Mouse (Mus musculus) forebrain, embryonic 16.5 days (tissue): Measurements from ENCODE around the gene Fam216a. TPM values are rescaled to one million over a fixed set of nuclear protein-coding genes. Genes with fewer than 3 reads are reported as not detected.

ENCODE experiments used
- ATAC-seq: fragments of 200-750 bp; cut with Nextera tagmentation; 2 replicates; pipeline ENCODE4 v1.8.0; 2017; ENCODE audit warnings: mild to moderate bottlenecking, moderate library complexity
- H3K27ac ChIP-seq: fragments of 300-500 bp; sonication (generic); 2 replicates; pipeline ENCODE4 v1.5.1; 2014; ENCODE audit warnings: low read length, control low read depth
- H3K27me3 ChIP-seq: fragments of 300-500 bp; sonication (generic); replicated peaks from 2 replicates; pipeline ENCODE4 v1.6.1; 2014; ENCODE audit warnings: low read length; ENCODE audit not compliant: control insufficient read depth, insufficient read depth
- H3K36me3 ChIP-seq: fragments of 300-500 bp; sonication (generic); 2 replicates; pipeline ENCODE4 v1.6.1; 2014; ENCODE audit not compliant: control insufficient read depth, insufficient read depth
- H3K4me1 ChIP-seq: fragments of 300-500 bp; sonication (generic); replicated peaks from 2 replicates; pipeline ENCODE4 v1.6.1; 2014; ENCODE audit warnings: low read length; ENCODE audit not compliant: control insufficient read depth, insufficient read depth
- H3K4me2 ChIP-seq: fragments of 300-500 bp; sonication (generic); 2 replicates; pipeline ENCODE4 v1.6.1; 2014; ENCODE audit warnings: mild to moderate bottlenecking, low read length, control low read depth
- H3K4me3 ChIP-seq: fragments of 300-500 bp; sonication (generic); replicated peaks from 2 replicates; pipeline ENCODE4 v1.5.1; 2014; ENCODE audit warnings: mild to moderate bottlenecking, low read length, control low read depth
- H3K9ac ChIP-seq: fragments of 300-500 bp; sonication (generic); replicated peaks from 2 replicates; pipeline ENCODE4 v1.6.1; 2014; ENCODE audit warnings: low read depth, low read length, control low read depth
- H3K9me3 ChIP-seq: fragments of 300-500 bp; sonication (generic); 2 replicates; pipeline ENCODE4 v1.6.1; 2016; ENCODE audit warnings: low read length; ENCODE audit not compliant: control insufficient read depth
- WGBS: fragments of 180-500 bp; shearing (Covaris S2); extraction: QIAGEN DNeasy Blood & Tissue Kit; methylation state at CpG from one replicate; pipeline ENCODE4 v1.1.7; 2014; 5-methylcytosine and 5-hydroxymethylcytosine counted together
- polyA plus RNA-seq: library from polyadenylated mRNA; unstranded; fragments of >200 nt; fragmentation: Nextera tagmentation; extraction: Ambion mirVana; gene quantifications from 2 replicates; pipeline ENCODE4 v1.2.1, GENCODE M21; 2015

Gene Fam216a
- polyA plus RNA-seq, 1 experiment from 2014 or later, result 122 TPM

- H3K36me3 ChIP-seq, result peaks cover 36% of the 10 kb centered on the region
- H3K27me3 ChIP-seq, result no peaks in the 10 kb centered on the region
- no peak overlapping the region for H3K4me2 ChIP-seq
- no peak overlapping the region for H3K27ac ChIP-seq
- no peak overlapping the region for H3K9ac ChIP-seq
- peaks cover 5% of the 10 kb centered on the region; the same call in 1 of the 2 replicates for H3K4me1 ChIP-seq
- ATAC-seq, result no peak
- 97% methylated on average over 10 of the region's 10 CpGs for WGBS
- H3K9me3 ChIP-seq, result peaks cover 2% of the 10 kb centered on the region; the same call in 1 of the 2 replicates
- H3K4me3 ChIP-seq, result no peak overlapping the region
Measured at GRCm38 (mm10) chr5:122405537-122405936, 33.4 kb upstream of the Fam216a start.

- no peak for ATAC-seq
- H3K27ac ChIP-seq, result no peak overlapping the region
- no peaks in the 10 kb centered on the region for H3K9me3 ChIP-seq
- H3K27me3 ChIP-seq, result no peaks in the 10 kb centered on the region
- peaks cover 39% of the 10 kb centered on the region for H3K36me3 ChIP-seq
- 95% methylated on average over 12 of the region's 12 CpGs for WGBS
- no peak overlapping the region for H3K4me3 ChIP-seq
- H3K4me1 ChIP-seq, result peaks cover 5% of the 10 kb centered on the region; the same call in 1 of the 2 replicates
- H3K4me2 ChIP-seq, result no peak overlapping the region
- no peak overlapping the region for H3K9ac ChIP-seq
Measured at GRCm38 (mm10) chr5:122403362-122403761, 31.2 kb upstream of the Fam216a start.

GRCm38 (mm10) chr5:122402772-122403171 is 30.6 kb upstream of the Fam216a start:
- H3K4me2 ChIP-seq, result no peak overlapping the region
- H3K9ac ChIP-seq, result no peak overlapping the region
- H3K4me1 ChIP-seq, result peaks cover 5% of the 10 kb centered on the region; the same call in 1 of the 2 replicates
- H3K9me3 ChIP-seq, result no peaks in the 10 kb centered on the region
- ATAC-seq, result peak; percentile 59
- H3K27me3 ChIP-seq, result no peaks in the 10 kb centered on the region
- H3K27ac ChIP-seq, result peak overlapping the region; percentile 56
- peaks cover 39% of the 10 kb centered on the region for H3K36me3 ChIP-seq
- H3K4me3 ChIP-seq, result no peak overlapping the region
- WGBS, result 79% methylated on average over 5 of the region's 5 CpGs

- Histone ChIP-seq H3K27ac (no peak overlapping the region; the same call in 1 of the 2 replicates), H3K4me1 (peaks cover 5% of the 10 kb centered on the region; the same call in 1 of the 2 replicates), H3K4me2 (no peak overlapping the region), H3K27me3 (no peaks in the 10 kb centered on the region), H3K36me3 (peaks cover 42% of the 10 kb centered on the region), H3K4me3 (no peak overlapping the region), H3K9me3 (no peaks in the 10 kb centered on the region), H3K9ac (no peak overlapping the region)
- ATAC-seq, result no peak
- 68% methylated on average over 13 of the region's 13 CpGs for WGBS
Measured at GRCm38 (mm10) chr5:122402160-122402559, 30.0 kb upstream of the Fam216a start.

DNA sequence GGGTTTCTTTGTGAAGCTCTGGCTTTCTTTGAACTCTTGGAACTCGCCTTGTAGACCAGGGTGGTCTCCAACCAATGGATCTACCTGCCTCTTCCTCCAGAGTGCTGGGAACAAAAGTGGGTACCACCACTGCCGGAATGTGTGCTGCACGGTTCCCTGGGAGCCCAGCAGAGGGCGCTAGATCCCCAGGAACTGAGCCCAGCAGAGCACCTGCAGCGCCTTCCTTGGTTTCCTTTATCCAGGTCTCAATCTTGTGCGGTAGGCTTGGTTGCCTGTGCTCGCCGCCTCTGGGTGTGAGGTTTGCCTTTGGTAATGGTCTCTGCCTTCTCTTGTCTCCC is 29.1 kb upstream of the Fam216a start:
- Histone ChIP-seq H3K9me3 (no peaks in the 10 kb centered on the region), H3K4me2 (no peak overlapping the region), H3K4me3 (no peak overlapping the region), H3K9ac (no peak overlapping the region), H3K4me1 (peaks cover 5% of the 10 kb centered on the region; the same call in 1 of the 2 replicates), H3K27me3 (no peaks in the 10 kb centered on the region), H3K27ac (no peak overlapping the region), H3K36me3 (peaks cover 38% of the 10 kb centered on the region)
- 13% methylated on average over 8 of the region's 8 CpGs for WGBS
- no peak for ATAC-seq

DNA sequence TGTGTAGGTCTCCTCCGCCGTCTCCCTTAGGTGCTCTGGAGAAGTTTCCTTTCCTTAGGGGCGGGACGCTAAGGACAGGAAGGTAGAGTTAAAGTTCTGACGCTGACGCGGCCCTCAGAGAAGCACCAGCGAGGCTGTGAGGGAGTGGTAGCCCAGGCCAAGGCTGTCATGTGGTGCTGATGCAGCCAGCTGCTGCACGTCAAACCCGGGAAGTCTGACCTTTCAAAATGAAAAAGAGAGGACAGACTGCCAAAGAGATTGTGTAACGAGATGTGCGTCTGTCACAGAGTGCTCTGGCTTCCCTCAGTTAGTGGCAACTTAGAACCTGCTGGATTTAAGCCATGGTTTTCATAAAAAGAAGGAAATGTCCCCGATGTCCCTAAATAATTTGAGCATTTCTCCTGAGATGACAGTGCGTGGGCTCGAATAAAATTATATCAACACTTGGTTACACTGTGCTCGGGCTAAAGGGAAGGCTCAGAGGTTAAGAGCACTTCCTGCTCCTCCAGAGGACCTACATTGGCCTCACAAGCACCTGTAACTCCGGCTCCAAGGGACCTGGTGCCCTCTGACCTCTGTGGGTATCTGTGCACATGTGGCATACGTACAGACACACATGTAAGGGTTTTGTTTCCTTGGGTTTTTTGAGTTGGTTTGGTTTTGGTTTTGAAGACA is 28.6 kb upstream of the Fam216a start:
- 85% methylated on average over 18 of the region's 18 CpGs for WGBS
- Histone ChIP-seq H3K4me3 (no peak overlapping the region), H3K4me2 (no peak overlapping the region), H3K27ac (no peak overlapping the region), H3K9me3 (no peaks in the 10 kb centered on the region), H3K36me3 (peaks cover 34% of the 10 kb centered on the region), H3K9ac (no peak overlapping the region), H3K4me1 (peaks cover 5% of the 10 kb centered on the region; the same call in 1 of the 2 replicates), H3K27me3 (no peaks in the 10 kb centered on the region)
- no peak for ATAC-seq

GRCm38 (mm10) chr5:122399871-122400270 is 27.7 kb upstream of the Fam216a start:
- ATAC-seq, result no peak
- no peak overlapping the region for H3K27ac ChIP-seq
- no peak overlapping the region for H3K4me2 ChIP-seq
- WGBS, result 93% methylated on average over 8 of the region's 8 CpGs
- H3K36me3 ChIP-seq, result peaks cover 27% of the 10 kb centered on the region
- H3K27me3 ChIP-seq, result no peaks in the 10 kb centered on the region
- peaks cover 5% of the 10 kb centered on the region; the same call in 1 of the 2 replicates for H3K4me1 ChIP-seq
- H3K9me3 ChIP-seq, result no peaks in the 10 kb centered on the region
- H3K9ac ChIP-seq, result no peak overlapping the region
- H3K4me3 ChIP-seq, result no peak overlapping the region

DNA sequence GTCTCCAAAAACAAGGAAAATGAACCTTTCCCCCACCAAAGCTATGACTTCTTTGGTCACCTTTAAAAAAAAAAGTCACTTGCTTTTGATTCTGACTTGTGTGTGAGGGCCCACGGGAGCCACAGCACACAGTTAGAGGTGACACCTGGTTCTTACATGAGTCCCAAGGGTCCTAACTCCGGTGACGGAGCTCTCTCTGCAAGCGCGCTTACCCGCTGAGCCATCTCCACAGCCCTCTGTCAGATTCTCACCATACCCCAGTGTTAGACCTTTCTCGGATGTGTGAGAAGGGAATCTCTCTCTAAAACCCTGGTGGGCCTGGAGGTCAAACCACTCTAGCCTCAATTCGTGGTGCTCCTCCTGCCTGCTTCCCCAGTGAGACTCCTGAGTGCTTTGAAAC is 25.3 kb upstream of the Fam216a start:
- 96% methylated on average over 8 of the region's 8 CpGs for WGBS
- H3K4me1 ChIP-seq, result peaks cover 9% of the 10 kb centered on the region
- H3K9me3 ChIP-seq, result no peaks in the 10 kb centered on the region
- no peak overlapping the region for H3K4me2 ChIP-seq
- no peak for ATAC-seq
- H3K36me3 ChIP-seq, result peaks cover 11% of the 10 kb centered on the region
- H3K4me3 ChIP-seq, result no peak overlapping the region
- no peak overlapping the region for H3K9ac ChIP-seq
- H3K27me3 ChIP-seq, result no peaks in the 10 kb centered on the region
- no peak overlapping the region for H3K27ac ChIP-seq

- WGBS, result 92% methylated on average over 10 of the region's 10 CpGs
- no peak for ATAC-seq
Measured at GRCm38 (mm10) chr5:122396791-122397190, 24.6 kb upstream of the Fam216a start.

More at GRCm38 (mm10) chr5:122396791-122397190, 24.6 kb upstream of the Fam216a start:
- Histone ChIP-seq H3K4me1 (peaks cover 10% of the 10 kb centered on the region), H3K9ac (no peak overlapping the region), H3K27ac (no peak overlapping the region), H3K36me3 (peaks cover 11% of the 10 kb centered on the region), H3K4me3 (no peak overlapping the region), H3K27me3 (no peaks in the 10 kb centered on the region), H3K4me2 (no peak overlapping the region), H3K9me3 (no peaks in the 10 kb centered on the region)
